Mouse (Mus musculus) hematopoietic stem cell, adult 5-6 weeks (primary cell): ENCODE data around the gene Pdha2. TPM values are rescaled to one million over a fixed set of nuclear protein-coding genes. Genes with fewer than 3 reads are reported as not detected.

Source experiments
- ATAC-seq, 2 experiments: fragments of 125-278 bp in 1 of 2; replicated peaks in 1 of 2; 2 replicates each; pipeline ENCODE4 v1.8.0; 2016 to 2017; ENCODE audit warnings: inconsistent platforms in 2 of 2, mild to moderate bottlenecking in 2 of 2, moderate number of reproducible peaks in 2 of 2, low read depth in 1 of 2, moderate TSS enrichment in 1 of 2; ENCODE audit not compliant: low FRiP score in 2 of 2, poor library complexity in 2 of 2, severe bottlenecking in 2 of 2, insufficient read depth in 1 of 2, low TSS enrichment in 1 of 2
- total RNA-seq: library from RNA; stranded (forward); fragments of 172-1452, 232-1000 nt; gene quantifications from 2 replicates; pipeline ENCODE4 v1.2.3, GENCODE M21; 2017

Pdha2 gene
- not detected in 2 replicates for total RNA-seq

GRCm38 (mm10) chr3:141212255-141212654, at the start of gene Pdha2:
Gene Pdha2, minus strand, starts transcription at chr3:141212355.
- ATAC-seq: no peak

GRCm38 (mm10) chr3:141260518-141260917, 48.4 kb upstream of the Pdha2 start:
- ATAC-seq: no peak

- no peak for ATAC-seq
Measured at GRCm38 (mm10) chr3:141251440-141251839, 39.3 kb upstream of the Pdha2 start.

- no peak for ATAC-seq
Measured at GRCm38 (mm10) chr3:141244725-141245298, 32.7 kb upstream of the Pdha2 start.

GRCm38 (mm10) chr3:141238071-141238470, 25.9 kb upstream of the Pdha2 start:
- no peak for ATAC-seq

GRCm38 (mm10) chr3:141229148-141229547, 17.0 kb upstream of the Pdha2 start:
- no peak for ATAC-seq

GRCm38 (mm10) chr3:141222339-141222738, 10.2 kb upstream of the Pdha2 start:
- ATAC-seq: no peak

- no peak for ATAC-seq
Measured at GRCm38 (mm10) chr3:141218561-141218960, 6.4 kb upstream of the Pdha2 start.

GRCm38 (mm10) chr3:141216999-141217398, 4.8 kb upstream of the Pdha2 start:
- no peak for ATAC-seq

GRCm38 (mm10) chr3:141216237-141216636, 4.1 kb upstream of the Pdha2 start:
- ATAC-seq: no peak

GRCm38 (mm10) chr3:141214789-141215188, 2.6 kb upstream of the Pdha2 start:
- ATAC-seq: no peak

GRCm38 (mm10) chr3:141214197-141214596, 2.0 kb upstream of the Pdha2 start:
- ATAC-seq: no peak

- ATAC-seq: no peak
Measured at GRCm38 (mm10) chr3:141211644-141212043, 511 bp downstream of the Pdha2 start.

GRCm38 (mm10) chr3:141201766-141202165, 10.4 kb downstream of the Pdha2 start:
- ATAC-seq: no peak

- ATAC-seq: no peak
Measured at GRCm38 (mm10) chr3:141197308-141197861, 14.8 kb downstream of the Pdha2 start.

- ATAC-seq: no peak
Measured at GRCm38 (mm10) chr3:141191653-141192052, 20.5 kb downstream of the Pdha2 start.

- ATAC-seq: no peak
Measured at GRCm38 (mm10) chr3:141190429-141190828, 21.7 kb downstream of the Pdha2 start.

- ATAC-seq: no peak
Measured at GRCm38 (mm10) chr3:141160986-141161385, 51.2 kb downstream of the Pdha2 start.
